Mouse (Mus musculus) kidney, embryonic 15.5 days (tissue): ENCODE measurements around the gene Nexmif. TPM values are rescaled to one million over a fixed set of nuclear protein-coding genes. Genes with fewer than 3 reads are reported as not detected.

Experiments used
- ATAC-seq: fragments of 200-750 bp; cut with Nextera tagmentation; replicated peaks from 2 replicates; pipeline ENCODE4 v1.8.0; 2017; ENCODE audit warnings: moderate TSS enrichment; ENCODE audit not compliant: low FRiP score
- H3K27ac ChIP-seq: fragments of 300-500 bp; sonication (generic); 2 replicates; pipeline ENCODE4 v1.5.1; 2015; ENCODE audit warnings: mild to moderate bottlenecking, inconsistent platforms
- H3K27me3 ChIP-seq: fragments of 300-500 bp; sonication (generic); 2 replicates; pipeline ENCODE4 v1.6.1; 2015; ENCODE audit warnings: inconsistent platforms
- H3K36me3 ChIP-seq: fragments of 300-500 bp; sonication (generic); 2 replicates; pipeline ENCODE4 v1.6.1; 2015; ENCODE audit warnings: inconsistent platforms
- H3K4me1 ChIP-seq: fragments of 300-500 bp; sonication (generic); 2 replicates; pipeline ENCODE4 v1.6.1; 2015; ENCODE audit warnings: inconsistent platforms
- H3K4me2 ChIP-seq: fragments of 300-500 bp; sonication (generic); 2 replicates; pipeline ENCODE4 v1.6.1; 2015; ENCODE audit warnings: moderate library complexity, mild to moderate bottlenecking, inconsistent platforms
- H3K4me3 ChIP-seq: fragments of 300-500 bp; sonication (generic); replicated peaks from 2 replicates; pipeline ENCODE4 v1.5.1; 2015; ENCODE audit warnings: mild to moderate bottlenecking, inconsistent platforms
- H3K9ac ChIP-seq: fragments of 300-500 bp; sonication (generic); 2 replicates; pipeline ENCODE4 v1.6.1; 2015; ENCODE audit warnings: mild to moderate bottlenecking, inconsistent platforms
- H3K9me3 ChIP-seq: fragments of 300-500 bp; sonication (generic); replicated peaks from 2 replicates; pipeline ENCODE4 v1.6.1; 2016; ENCODE audit warnings: inconsistent platforms
- WGBS: fragments of 180-500 bp; shearing (Covaris S2); methylation state at CpG from one replicate; pipeline ENCODE4 v1.1.7; 2015; ENCODE audit warnings: mixed read lengths; 5-methylcytosine and 5-hydroxymethylcytosine counted together
- microRNA counts: library from miRNA; unstranded; fragments of <30 nt; microRNA quantifications from one replicate; lab custom pipeline; 2016
- microRNA-seq: library from miRNA; unstranded; fragments of <30 nt; microRNA quantifications from one replicate; pipeline ENCODE4, GENCODE M21; 2016
- polyA plus RNA-seq: library from polyadenylated mRNA; unstranded; fragments of >200 nt; fragmentation: Nextera tagmentation; extraction: Ambion mirVana; gene quantifications from 2 replicates; pipeline ENCODE4 v1.2.1, GENCODE M21; 2015

Gene Nexmif
- polyA plus RNA-seq, 1 experiment from 2014 or later: 1.3 TPM

DNA sequence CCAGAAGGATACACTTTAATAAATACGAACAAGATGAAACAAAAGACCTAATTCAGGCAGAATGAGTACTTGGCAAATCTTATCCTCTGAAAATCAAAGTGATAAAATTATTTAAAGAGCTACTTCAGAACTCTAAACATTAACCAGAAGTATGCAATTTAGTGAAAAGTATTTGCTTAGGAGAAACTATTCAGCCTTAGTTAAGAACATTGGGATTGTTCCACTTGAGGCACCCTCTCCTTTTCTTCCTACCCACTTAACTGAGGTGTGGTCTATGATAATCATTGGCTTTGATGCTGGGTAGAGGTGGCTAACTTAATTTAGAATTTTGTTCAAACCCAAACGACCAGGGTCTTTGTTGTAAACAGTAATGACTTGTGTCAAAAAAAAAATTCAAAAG, 146.1 kb downstream of the Nexmif start:
- Histone ChIP-seq H3K9me3 (no peaks in the 10 kb centered on the region), H3K27ac (no peak overlapping the region), H3K9ac (no peak overlapping the region), H3K4me3 (no peak overlapping the region), H3K27me3 (peaks cover 8% of the 10 kb centered on the region; the same call in 1 of the 2 replicates), H3K4me2 (no peak overlapping the region), H3K36me3 (no peaks in the 10 kb centered on the region), H3K4me1 (no peaks in the 10 kb centered on the region)
- no peak for ATAC-seq
- 46% methylated on average over 2 of the region's 2 CpGs for WGBS

DNA sequence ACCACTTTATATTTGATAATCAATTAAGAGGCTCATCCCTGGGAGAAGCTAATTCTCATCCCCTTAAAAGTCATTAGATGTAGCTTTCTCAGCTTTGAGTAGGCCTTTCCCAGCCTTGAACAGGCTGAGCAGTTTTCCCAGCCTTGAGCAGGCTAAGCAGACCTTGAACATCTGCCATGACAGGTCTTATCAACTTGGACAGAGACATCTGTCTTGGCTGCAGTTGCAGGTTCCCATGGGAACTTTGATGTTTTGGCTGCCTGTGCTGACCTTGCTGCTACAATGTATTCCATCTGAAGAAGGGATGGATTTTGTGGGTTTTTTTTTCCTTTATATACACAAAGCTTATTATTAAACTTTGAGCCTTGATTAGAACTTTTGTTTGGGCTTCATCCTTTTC, 160.7 kb downstream of the Nexmif start:
- Histone ChIP-seq H3K27me3 (peaks cover 44% of the 10 kb centered on the region), H3K9me3 (no peaks in the 10 kb centered on the region), H3K4me3 (no peak overlapping the region), H3K27ac (no peak overlapping the region), H3K4me2 (no peak overlapping the region), H3K36me3 (no peaks in the 10 kb centered on the region), H3K9ac (no peak overlapping the region), H3K4me1 (no peaks in the 10 kb centered on the region)
- no peak for ATAC-seq

DNA sequence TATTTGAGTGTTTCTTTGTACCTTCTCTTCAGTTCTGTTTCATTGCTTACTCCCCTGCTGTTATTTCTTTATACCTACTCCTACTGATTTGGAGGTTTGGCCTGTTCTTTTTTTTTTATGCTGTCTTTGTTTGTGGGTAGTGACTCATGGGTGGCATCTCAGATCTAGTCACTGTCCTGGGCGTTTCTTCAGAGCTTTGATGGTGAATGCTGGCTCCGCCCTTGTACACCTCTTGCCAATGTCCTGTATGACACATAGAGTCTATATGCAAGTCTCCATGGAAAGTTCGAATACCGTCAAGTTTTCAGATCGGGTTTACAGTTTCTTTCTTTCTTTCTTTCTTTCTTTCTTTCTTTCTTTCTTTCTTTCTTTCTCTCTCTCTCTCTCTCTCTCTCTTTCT, 167.1 kb downstream of the Nexmif start:
- no peaks in the 10 kb centered on the region for H3K4me1 ChIP-seq
- WGBS: 86% methylated on average over 5 of the region's 5 CpGs
- H3K9me3 ChIP-seq: no peaks in the 10 kb centered on the region
- no peak overlapping the region for H3K4me2 ChIP-seq
- peaks cover 21% of the 10 kb centered on the region for H3K27me3 ChIP-seq
- no peaks in the 10 kb centered on the region for H3K36me3 ChIP-seq
- H3K9ac ChIP-seq: no peak overlapping the region
- no peak for ATAC-seq
- no peak overlapping the region for H3K4me3 ChIP-seq
- no peak overlapping the region for H3K27ac ChIP-seq

DNA sequence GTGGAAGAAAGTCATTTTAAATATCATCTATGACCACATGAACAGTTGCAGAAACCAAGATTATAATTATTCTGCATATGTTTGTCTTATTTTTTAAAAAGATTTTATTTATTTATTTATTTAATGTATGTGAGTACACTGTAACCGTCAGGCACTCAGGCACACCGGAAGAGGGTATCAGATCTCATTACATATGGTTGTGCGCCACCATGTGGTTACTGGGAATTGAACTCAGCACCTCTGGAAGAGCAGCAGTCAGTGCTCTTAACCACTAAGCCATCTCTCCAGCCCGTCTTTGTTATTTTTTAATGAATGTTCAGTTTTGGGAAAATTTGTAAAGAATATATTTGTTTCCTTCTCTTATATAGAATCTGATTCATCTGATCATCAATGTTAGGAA, 168.2 kb downstream of the Nexmif start:
- H3K4me1 ChIP-seq: no peaks in the 10 kb centered on the region
- no peaks in the 10 kb centered on the region for H3K9me3 ChIP-seq
- H3K9ac ChIP-seq: no peak overlapping the region
- ATAC-seq: no peak
- no peaks in the 10 kb centered on the region for H3K36me3 ChIP-seq
- H3K27me3 ChIP-seq: peaks cover 26% of the 10 kb centered on the region
- no peak overlapping the region for H3K27ac ChIP-seq
- no peak overlapping the region for H3K4me3 ChIP-seq
- H3K4me2 ChIP-seq: no peak overlapping the region
- WGBS: 50% methylated on average over 4 of the region's 4 CpGs

MicroRNA genes within 50 kb of the gene (microRNA counts, 519-probe panel; counts per million panel counts)
- microRNA mmu-miR-672 (lab: Ali Mortazavi, UCI): 1,992 counts per million, percentile 15 among the panel's probes with 10 or more counts

Small RNAs within 50 kb of the gene (microRNA-seq; reads per million reads assigned to microRNA genes)
- gene Gm24993 (not detected), gene Mir672 (102 reads per million, percentile 56 among the genes with 10 or more reads in this experiment)

Other genes with a start within 250 kb of the Nexmif start
- 34.1 and 35.3 TPM in 2 replicates for gene Rlim, start 219.9 kb downstream of the Nexmif start, polyA plus RNA-seq
- gene Abcb7, start 212.7 kb upstream of the Nexmif start, polyA plus RNA-seq: 9.9 and 10.2 TPM in 2 replicates